Mouse (Mus musculus) fat pad, adult 2 months (tissue): ENCODE measurements around the gene Cox7b2.
"Not testable (repeated sequence)": the region's sequence is repeated elsewhere in the genome, so short reads cannot be mapped to it uniquely, and the experiment has no call there.

ENCODE experiments used
- DNase-seq: peaks from one replicate; pipeline ENCODE4 v3.0.0-alpha.2; 2011; ENCODE audit warnings: low read depth, low spot score; ENCODE audit errors: extremely low read depth

The Cox7b2 gene

GRCm38 (mm10) chr5:71548079-71548478 lies at the start of gene Cox7b2:
TSS of gene Cox7b2 (minus strand) at chr5:71548205.
- DNase-seq: no peak

- DNase-seq: no peak
These were observed 47.3 kb upstream of the Cox7b2 start for GRCm38 (mm10) chr5:71595321-71595720.

GRCm38 (mm10) chr5:71593745-71594255 lies 45.8 kb upstream of the Cox7b2 start:
- no peak for DNase-seq

- no peak for DNase-seq
These were observed 23.7 kb upstream of the Cox7b2 start for GRCm38 (mm10) chr5:71571646-71572237.

- DNase-seq: no peak
These were observed 2.5 kb downstream of the Cox7b2 start for GRCm38 (mm10) chr5:71545554-71545953.

GRCm38 (mm10) chr5:71525486-71525885 lies 22.5 kb downstream of the Cox7b2 start:
- not testable (repeated sequence) for DNase-seq

GRCm38 (mm10) chr5:71502058-71502678 lies 45.8 kb downstream of the Cox7b2 start:
- DNase-seq: no peak

- no peak for DNase-seq
These were observed 52.4 kb downstream of the Cox7b2 start for GRCm38 (mm10) chr5:71495621-71496020.

GRCm38 (mm10) chr5:71456957-71457356 lies 91.0 kb downstream of the Cox7b2 start:
- no peak for DNase-seq

- no peak for DNase-seq
These were observed 107.8 kb downstream of the Cox7b2 start for GRCm38 (mm10) chr5:71440174-71440573.
